Mouse (Mus musculus): Measurements from ENCODE around the gene Dazap1.

Dazap1 gene

GRCm38 (mm10) chr10:80321670-80322581, 60.6 kb downstream of the Dazap1 start:
- in situ Hi-C loops (cut with MboI, MseI), result no loop called here

DNA sequence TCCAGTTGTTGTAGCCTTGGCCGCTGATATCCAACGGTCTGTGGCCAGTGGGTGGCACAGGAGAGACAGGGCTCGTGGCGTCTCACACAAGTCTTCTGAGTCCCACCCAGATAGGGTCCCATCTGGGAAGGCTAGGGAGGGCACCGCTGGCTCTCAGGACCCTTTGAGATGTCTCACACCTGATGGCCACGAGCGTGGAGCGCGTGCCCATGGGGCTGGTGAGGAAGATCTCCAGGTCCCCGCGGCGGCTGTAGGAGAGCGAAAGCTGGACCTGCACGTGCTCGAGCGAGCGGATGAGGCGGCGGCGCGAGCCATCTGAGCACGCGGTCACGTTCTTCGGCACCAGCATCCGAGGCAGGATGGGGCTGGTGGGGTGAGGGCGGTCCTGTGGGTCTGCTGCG, 61.5 kb downstream of the Dazap1 start:
- in situ Hi-C loops (cut with MboI, MseI), result no loop called here

DNA sequence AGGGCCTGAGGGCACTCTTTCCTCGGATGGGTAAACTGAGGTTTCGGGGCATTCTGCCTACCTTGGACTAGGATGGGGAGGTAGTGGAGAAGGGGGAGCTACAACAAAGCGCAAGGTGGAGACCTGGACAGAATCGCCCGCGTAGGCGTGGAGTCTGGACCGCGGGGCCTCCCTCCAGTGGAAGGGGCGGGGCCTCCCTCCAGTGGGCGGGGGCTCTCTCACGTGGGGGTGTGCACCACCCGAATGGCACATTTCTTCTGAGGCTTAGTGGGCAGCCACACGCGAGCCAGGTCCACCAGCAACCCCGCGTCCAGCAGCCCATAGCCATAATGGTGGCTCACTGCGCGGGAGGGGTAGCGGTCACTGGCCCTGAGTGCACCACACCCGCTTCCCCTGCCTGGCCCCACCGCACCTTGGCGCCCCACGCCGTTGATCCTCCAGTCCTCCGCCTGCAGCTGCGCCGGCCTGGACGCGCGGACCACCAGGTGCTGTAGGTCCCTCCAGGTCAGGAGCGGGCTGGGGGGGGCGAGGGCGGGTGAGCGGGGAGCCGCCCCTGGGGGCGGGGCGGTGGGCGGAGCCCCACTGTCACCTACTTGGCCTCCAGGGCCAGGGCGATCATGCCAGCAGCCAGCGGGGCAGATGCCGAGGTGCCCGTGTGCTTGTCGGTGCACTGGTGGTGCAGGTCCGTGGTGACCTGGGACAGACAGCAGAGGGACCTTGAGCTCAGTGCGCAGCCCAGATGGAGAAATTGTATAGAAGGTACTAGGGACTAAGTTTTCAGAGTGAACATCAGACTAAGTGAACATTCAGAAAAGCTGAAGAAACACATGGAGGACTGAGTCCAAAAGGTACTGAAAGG, 62.2 kb downstream of the Dazap1 start:
- in situ Hi-C loops (cut with MboI, MseI), result no loop called here

- in situ Hi-C loops (cut with MboI, MseI), result no loop called here
These were observed 63.1 kb downstream of the Dazap1 start for GRCm38 (mm10) chr10:80324120-80325037.

DNA sequence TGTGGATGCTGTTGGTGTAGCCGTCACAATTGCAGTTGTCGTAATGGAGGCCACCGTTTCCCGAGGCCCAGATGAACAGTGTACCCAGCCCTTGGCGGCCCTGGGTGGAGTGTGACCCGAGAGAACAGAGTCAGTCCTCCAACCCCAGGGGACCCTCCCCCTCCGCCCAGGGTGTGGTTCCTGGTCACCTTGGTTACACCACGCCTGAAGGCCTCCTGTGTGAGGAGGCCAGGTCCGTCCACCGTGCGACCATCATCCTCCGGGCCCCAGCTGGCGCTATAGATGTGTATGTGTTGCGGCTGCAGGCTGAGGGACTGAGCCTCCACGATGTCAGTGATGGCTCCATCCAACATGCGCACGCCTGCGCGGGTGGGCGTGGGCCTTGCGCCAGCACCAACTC, 63.8 kb downstream of the Dazap1 start:
- in situ Hi-C loops (cut with MboI, MseI), result no loop called here

DNA sequence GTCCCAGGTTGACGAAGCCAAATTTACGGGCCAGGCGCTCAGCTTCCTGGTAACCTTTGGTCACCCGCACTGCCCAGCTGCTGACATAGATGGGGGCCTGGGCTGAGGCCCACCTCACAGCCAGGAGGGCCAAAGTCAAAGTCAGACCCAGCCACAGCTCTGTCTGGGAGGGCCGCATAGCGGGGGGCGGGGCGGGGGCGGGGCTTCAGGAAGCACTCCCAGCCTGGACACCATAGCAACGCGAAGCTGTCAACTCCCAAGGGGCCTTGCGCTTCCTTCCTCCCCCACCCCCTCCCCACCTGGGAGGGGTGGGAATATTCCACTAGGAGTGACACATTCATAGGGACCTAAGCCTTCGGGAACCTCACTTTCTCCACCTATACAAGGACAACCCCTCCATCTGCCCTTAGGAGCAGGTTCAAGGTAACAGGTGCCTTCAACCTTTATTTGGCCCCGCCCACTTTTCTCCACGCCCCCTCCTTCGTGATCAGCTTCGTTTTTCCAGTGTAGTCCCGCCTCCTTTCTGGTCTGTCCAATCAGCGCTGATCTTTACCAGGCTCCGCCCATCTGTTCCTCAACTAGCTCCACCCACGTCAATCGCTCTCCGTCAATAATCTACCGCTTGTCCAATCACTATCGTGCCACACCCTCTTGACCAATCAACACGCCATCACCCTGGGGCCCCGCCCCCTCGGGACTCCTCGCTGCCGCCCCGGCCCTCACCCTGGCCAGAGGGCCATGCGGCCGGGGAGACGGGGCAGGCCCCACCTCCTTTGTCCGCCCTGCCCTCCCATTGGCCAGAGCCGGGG, 68.2 kb downstream of the Dazap1 start, which contains the start of the genes Pcsk4 and Reep6:
Gene Pcsk4, minus strand, starts transcription at position 226 of the 809 bp plus-strand sequence.
Gene Reep6, plus strand, starts transcription at position 681 of the 809 bp plus-strand sequence.
- in situ Hi-C loops (cut with MboI, MseI), result no loop called here

DNA sequence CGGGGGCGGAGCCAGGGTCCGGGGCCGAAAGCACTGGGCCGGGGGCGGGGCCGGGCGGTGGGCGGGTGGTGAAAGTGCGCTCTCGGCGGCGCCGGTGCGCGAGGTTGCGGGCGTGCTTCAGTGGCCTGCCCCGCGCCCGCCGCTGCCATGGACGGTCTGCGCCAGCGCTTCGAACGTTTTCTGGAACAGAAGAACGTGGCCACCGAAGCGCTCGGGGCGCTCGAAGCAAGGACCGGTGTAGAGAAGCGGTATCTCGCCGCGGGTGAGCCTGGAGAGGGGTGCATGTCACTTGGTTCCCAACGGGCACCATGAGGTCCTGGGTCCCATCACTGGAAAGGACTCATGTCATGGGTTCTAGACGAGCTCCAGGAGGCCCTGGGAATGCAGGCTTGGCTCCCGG, 68.8 kb downstream of the Dazap1 start:
- in situ Hi-C loops (cut with MboI, MseI), result no loop called here

DNA sequence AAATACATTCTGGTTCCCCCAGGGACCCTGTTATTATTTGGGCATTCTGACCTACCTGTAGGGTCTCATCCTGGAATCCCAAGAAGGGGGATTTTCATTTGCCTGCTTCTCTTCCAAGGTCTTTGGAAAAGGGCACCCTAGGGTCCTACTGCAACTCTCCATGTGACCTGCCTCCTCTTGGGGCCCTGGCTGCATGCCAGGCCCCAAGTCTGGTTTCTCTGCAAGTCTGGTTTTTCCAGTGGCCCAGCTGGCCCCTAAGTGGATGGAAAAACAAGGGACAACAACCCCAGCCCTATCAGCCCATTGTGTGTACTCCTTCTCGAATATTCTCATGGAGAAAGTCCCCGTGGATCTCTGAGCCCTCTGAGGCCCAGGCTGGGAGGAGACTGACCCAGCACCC, 69.6 kb downstream of the Dazap1 start:
- in situ Hi-C loops (cut with MboI, MseI), result no loop called here

- in situ Hi-C loops (cut with MboI, MseI), result no loop called here
These were observed 70.6 kb downstream of the Dazap1 start for GRCm38 (mm10) chr10:80331636-80332524.

DNA sequence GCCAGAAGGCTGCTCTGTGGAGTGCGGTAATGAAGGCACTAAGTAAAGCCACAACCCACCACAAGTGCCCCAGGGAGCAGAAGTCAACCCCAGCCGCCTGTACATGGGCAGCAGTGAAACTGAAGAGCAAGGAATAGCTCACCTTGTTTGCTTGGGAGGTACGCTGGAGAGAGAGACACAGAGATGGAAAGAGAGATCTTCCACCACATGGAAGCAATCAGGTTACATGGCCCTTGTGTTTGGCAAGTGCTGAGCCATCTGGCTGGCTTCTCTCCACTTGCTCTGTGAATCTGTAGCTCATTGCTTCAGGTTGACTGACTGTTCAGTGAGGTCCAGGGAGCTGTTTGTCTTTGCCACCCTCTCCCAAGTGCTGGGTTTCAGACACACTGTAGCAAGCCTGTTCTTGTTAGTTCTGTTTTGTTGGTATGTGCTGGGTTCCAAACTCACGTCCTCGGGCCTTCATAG, 71.3 kb downstream of the Dazap1 start:
- in situ Hi-C loops (cut with MboI, MseI), result no loop called here

DNA sequence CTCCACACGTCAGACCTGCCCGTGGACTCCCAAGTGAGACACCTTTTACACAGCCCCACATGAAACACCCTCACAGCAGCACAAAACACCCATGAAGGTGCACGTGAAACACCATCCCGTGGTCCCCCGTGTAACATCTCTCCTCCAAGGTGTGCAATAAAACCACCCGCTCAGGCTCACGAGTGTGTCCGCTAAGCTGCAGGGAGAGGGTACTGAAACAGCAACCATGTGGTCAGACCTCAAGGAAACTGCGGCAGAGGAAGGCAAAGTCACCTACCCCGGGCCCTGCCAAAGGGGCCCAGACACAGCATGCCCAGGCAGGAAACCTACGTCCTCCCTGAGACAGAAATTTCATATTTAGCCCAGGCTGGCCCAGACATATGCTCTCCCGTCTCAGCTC, 75.0 kb downstream of the Dazap1 start:
- in situ Hi-C loops (cut with MboI, MseI), result no loop called here

All from regulatory T cell (primary cell).